Mouse (Mus musculus) lung, embryonic 16.5 days (tissue): ENCODE results near the gene Trappc3. TPM values are rescaled to one million over a fixed set of nuclear protein-coding genes. Genes with fewer than 3 reads are reported as not detected.

Experiments used
- ATAC-seq: fragments of 200-750 bp; cut with Nextera tagmentation; 2 replicates; pipeline ENCODE4 v1.8.0; 2017; ENCODE audit warnings: low read depth, mild to moderate bottlenecking, moderate library complexity
- H3K27ac ChIP-seq: fragments of 300-500 bp; sonication (generic); 2 replicates; pipeline ENCODE4 v1.5.1; 2014; ENCODE audit warnings: mild to moderate bottlenecking, control low read depth, low read length
- H3K27me3 ChIP-seq: fragments of 300-500 bp; sonication (generic); 2 replicates; pipeline ENCODE4 v1.6.1; 2014; ENCODE audit warnings: low read depth, low read length, mixed read lengths; ENCODE audit not compliant: control insufficient read depth, insufficient read depth
- H3K36me3 ChIP-seq: fragments of 300-500 bp; sonication (generic); 2 replicates; pipeline ENCODE4 v1.6.1; 2014; ENCODE audit warnings: low read length; ENCODE audit not compliant: control insufficient read depth, insufficient read depth
- H3K4me1 ChIP-seq: fragments of 300-500 bp; sonication (generic); replicated peaks from 2 replicates; pipeline ENCODE4 v1.6.1; 2014; ENCODE audit warnings: low read length, mixed read lengths; ENCODE audit not compliant: control insufficient read depth, insufficient read depth
- H3K4me2 ChIP-seq: fragments of 300-500 bp; sonication (generic); 2 replicates; pipeline ENCODE4 v1.6.1; 2014; ENCODE audit warnings: low read depth, low read length, control low read depth
- H3K4me3 ChIP-seq: fragments of 300-500 bp; sonication (generic); 2 replicates; pipeline ENCODE4 v1.5.1; 2014; ENCODE audit warnings: mild to moderate bottlenecking, low read length, control low read depth
- H3K9ac ChIP-seq: fragments of 300-500 bp; sonication (generic); 2 replicates; pipeline ENCODE4 v1.6.1; 2014; ENCODE audit warnings: low read length, control low read depth
- H3K9me3 ChIP-seq: fragments of 300-500 bp; sonication (generic); 2 replicates; pipeline ENCODE4 v1.6.1; 2016; ENCODE audit warnings: low read length; ENCODE audit not compliant: control insufficient read depth
- WGBS: fragments of 180-500 bp; shearing (Covaris S2); extraction: QIAGEN DNeasy Blood & Tissue Kit; methylation state at CpG from one replicate; pipeline ENCODE4 v1.1.7; 2014; 5-methylcytosine and 5-hydroxymethylcytosine counted together
- polyA plus RNA-seq: library from polyadenylated mRNA; unstranded; fragments of >200 nt; fragmentation: Nextera tagmentation; extraction: Ambion mirVana; gene quantifications from 2 replicates; pipeline ENCODE4 v1.2.1, GENCODE M21; 2015

Gene Trappc3
- polyA plus RNA-seq, 1 experiment from 2014 or later, result 101 TPM

GRCm38 (mm10) chr4:126233676-126234308 is 28.3 kb upstream of the Trappc3 start:
- no peak overlapping the region for H3K27ac ChIP-seq
- no peaks in the 10 kb centered on the region for H3K9me3 ChIP-seq
- peaks cover 52% of the 10 kb centered on the region for H3K36me3 ChIP-seq
- no peak overlapping the region for H3K4me2 ChIP-seq
- H3K27me3 ChIP-seq, result no peaks in the 10 kb centered on the region
- H3K4me3 ChIP-seq, result no peak overlapping the region
- 90% methylated on average over 29 of the region's 29 CpGs for WGBS
- no peak for ATAC-seq
- peaks cover 3% of the 10 kb centered on the region; the same call in 1 of the 2 replicates for H3K4me1 ChIP-seq
- H3K9ac ChIP-seq, result no peak overlapping the region

- no peak overlapping the region for H3K9ac ChIP-seq
- H3K4me2 ChIP-seq, result no peak overlapping the region
- 75% methylated on average over 18 of the region's 18 CpGs for WGBS
- H3K27me3 ChIP-seq, result no peaks in the 10 kb centered on the region
- H3K4me3 ChIP-seq, result no peak overlapping the region
- no peak for ATAC-seq
- H3K36me3 ChIP-seq, result peaks cover 58% of the 10 kb centered on the region
- H3K27ac ChIP-seq, result no peak overlapping the region
- no peaks in the 10 kb centered on the region for H3K9me3 ChIP-seq
- peaks cover 3% of the 10 kb centered on the region; the same call in 1 of the 2 replicates for H3K4me1 ChIP-seq
These were observed 27.5 kb upstream of the Trappc3 start for GRCm38 (mm10) chr4:126234496-126235175.

GRCm38 (mm10) chr4:126235191-126235590 is 26.9 kb upstream of the Trappc3 start:
- Histone ChIP-seq H3K36me3 (peaks cover 64% of the 10 kb centered on the region), H3K4me3 (no peak overlapping the region), H3K27ac (no peak overlapping the region), H3K4me2 (no peak overlapping the region), H3K9me3 (no peaks in the 10 kb centered on the region), H3K27me3 (no peaks in the 10 kb centered on the region), H3K4me1 (peaks cover 3% of the 10 kb centered on the region; the same call in 1 of the 2 replicates), H3K9ac (no peak overlapping the region)
- no peak for ATAC-seq
- WGBS, result 80% methylated on average over 10 of the region's 10 CpGs

- H3K9ac ChIP-seq, result 0 out of 2 replicates have a peak overlapping the region, but pooled peaks have one; percentile 27
- H3K4me3 ChIP-seq, result peak overlapping the region; percentile 28
- no peaks in the 10 kb centered on the region for H3K9me3 ChIP-seq
- no peak overlapping the region for H3K27ac ChIP-seq
- WGBS, result 47% methylated on average over 62 of the region's 63 CpGs
- H3K4me1 ChIP-seq, result peaks cover 3% of the 10 kb centered on the region; the same call in 1 of the 2 replicates
- ATAC-seq, result peak; percentile 56; the same call in 1 of the 2 replicates
- H3K4me2 ChIP-seq, result peak overlapping the region; percentile 57
- peaks cover 67% of the 10 kb centered on the region for H3K36me3 ChIP-seq
- no peaks in the 10 kb centered on the region for H3K27me3 ChIP-seq
These were observed 25.5 kb upstream of the Trappc3 start for GRCm38 (mm10) chr4:126236467-126237280.

- Histone ChIP-seq H3K4me2 (no peak overlapping the region), H3K27ac (no peak overlapping the region), H3K9ac (no peak overlapping the region), H3K36me3 (peaks cover 63% of the 10 kb centered on the region), H3K4me3 (no peak overlapping the region), H3K27me3 (no peaks in the 10 kb centered on the region), H3K9me3 (no peaks in the 10 kb centered on the region), H3K4me1 (peaks cover 3% of the 10 kb centered on the region; the same call in 1 of the 2 replicates)
- no peak for ATAC-seq
- WGBS, result 69% methylated on average over 5 of the region's 5 CpGs
These were observed 24.3 kb upstream of the Trappc3 start for GRCm38 (mm10) chr4:126237721-126238242.

- no peak overlapping the region for H3K4me3 ChIP-seq
- H3K4me2 ChIP-seq, result no peak overlapping the region
- H3K4me1 ChIP-seq, result 0 out of 2 replicates have a peak, but pooled peaks cover under 1% of the 10 kb centered on the region
- no peaks in the 10 kb centered on the region for H3K27me3 ChIP-seq
- H3K36me3 ChIP-seq, result peaks cover 44% of the 10 kb centered on the region
- H3K9ac ChIP-seq, result no peak overlapping the region
- no peaks in the 10 kb centered on the region for H3K9me3 ChIP-seq
- H3K27ac ChIP-seq, result no peak overlapping the region
- WGBS, result 87% methylated on average over 13 of the region's 13 CpGs
- no peak for ATAC-seq
These were observed 22.2 kb upstream of the Trappc3 start for GRCm38 (mm10) chr4:126239862-126240475.

GRCm38 (mm10) chr4:126241956-126242355 is 20.2 kb upstream of the Trappc3 start:
- H3K4me2 ChIP-seq, result no peak overlapping the region
- no peaks in the 10 kb centered on the region for H3K27me3 ChIP-seq
- H3K9me3 ChIP-seq, result no peaks in the 10 kb centered on the region
- no peak for ATAC-seq
- no peak overlapping the region for H3K4me3 ChIP-seq
- H3K36me3 ChIP-seq, result peaks cover 27% of the 10 kb centered on the region
- no peak overlapping the region for H3K27ac ChIP-seq
- 41% methylated on average over 9 of the region's 9 CpGs for WGBS
- H3K4me1 ChIP-seq, result no peaks in the 10 kb centered on the region
- H3K9ac ChIP-seq, result no peak overlapping the region

- ATAC-seq, result no peak
- H3K9ac ChIP-seq, result no peak overlapping the region
- no peaks in the 10 kb centered on the region for H3K27me3 ChIP-seq
- peaks cover 26% of the 10 kb centered on the region for H3K36me3 ChIP-seq
- no peak overlapping the region for H3K4me2 ChIP-seq
- no peak overlapping the region for H3K27ac ChIP-seq
- no peaks in the 10 kb centered on the region for H3K4me1 ChIP-seq
- 84% methylated on average over 6 of the region's 6 CpGs for WGBS
- H3K4me3 ChIP-seq, result no peak overlapping the region
- no peaks in the 10 kb centered on the region for H3K9me3 ChIP-seq
These were observed 19.6 kb upstream of the Trappc3 start for GRCm38 (mm10) chr4:126242510-126242909.
